Mouse (Mus musculus) stomach, embryonic 16.5 days (tissue): Measurements from ENCODE around the gene Olfr522. TPM values are rescaled to one million over a fixed set of nuclear protein-coding genes. Genes with fewer than 3 reads are reported as not detected.

Experiments used
- ATAC-seq: fragments of 200-750 bp; cut with Nextera tagmentation; 2 replicates; pipeline ENCODE4 v1.8.0; 2017; ENCODE audit warnings: moderate number of reproducible peaks, moderate TSS enrichment; ENCODE audit not compliant: insufficient read depth, low FRiP score
- H3K27ac ChIP-seq: fragments of 300-500 bp; sonication (generic); 2 replicates; pipeline ENCODE4 v1.5.1; 2014; ENCODE audit warnings: low read length
- H3K27me3 ChIP-seq: fragments of 300-500 bp; sonication (generic); 2 replicates; pipeline ENCODE4 v1.6.1; 2014; ENCODE audit warnings: low read length, control low read depth, mixed read lengths; ENCODE audit not compliant: control insufficient read depth, insufficient read depth
- H3K36me3 ChIP-seq: fragments of 300-500 bp; sonication (generic); 2 replicates; pipeline ENCODE4 v1.6.1; 2014; ENCODE audit warnings: low read length; ENCODE audit not compliant: control insufficient read depth, insufficient read depth
- H3K4me1 ChIP-seq: fragments of 300-500 bp; sonication (generic); 2 replicates; pipeline ENCODE4 v1.6.1; 2014; ENCODE audit warnings: low read length, control low read depth, mixed read lengths; ENCODE audit not compliant: control insufficient read depth, insufficient read depth
- H3K4me2 ChIP-seq: fragments of 300-500 bp; sonication (generic); 2 replicates; pipeline ENCODE4 v1.6.1; 2014; ENCODE audit warnings: low read depth, low read length, mixed read lengths
- H3K4me3 ChIP-seq: fragments of 300-500 bp; sonication (generic); replicated peaks from 2 replicates; pipeline ENCODE4 v1.5.1; 2014; ENCODE audit warnings: mild to moderate bottlenecking, low read length
- H3K9ac ChIP-seq: fragments of 300-500 bp; sonication (generic); 2 replicates; pipeline ENCODE4 v1.6.1; 2014; ENCODE audit warnings: low read length
- H3K9me3 ChIP-seq: fragments of 300-500 bp; sonication (generic); replicated peaks from 2 replicates; pipeline ENCODE4 v1.6.1; 2016; ENCODE audit warnings: low read length, control low read depth; ENCODE audit not compliant: control insufficient read depth
- WGBS: fragments of 180-500 bp; shearing (Covaris S2); extraction: QIAGEN DNeasy Blood & Tissue Kit; methylation state at CpG from one replicate; pipeline ENCODE4 v1.1.7; 2014; 5-methylcytosine and 5-hydroxymethylcytosine counted together
- polyA plus RNA-seq: library from polyadenylated mRNA; unstranded; fragments of >200 nt; fragmentation: Nextera tagmentation; extraction: Ambion mirVana; gene quantifications from 2 replicates; pipeline ENCODE4 v1.2.1, GENCODE M21; 2015

The Olfr522 gene
- polyA plus RNA-seq, 1 experiment from 2014 or later: not detected

DNA sequence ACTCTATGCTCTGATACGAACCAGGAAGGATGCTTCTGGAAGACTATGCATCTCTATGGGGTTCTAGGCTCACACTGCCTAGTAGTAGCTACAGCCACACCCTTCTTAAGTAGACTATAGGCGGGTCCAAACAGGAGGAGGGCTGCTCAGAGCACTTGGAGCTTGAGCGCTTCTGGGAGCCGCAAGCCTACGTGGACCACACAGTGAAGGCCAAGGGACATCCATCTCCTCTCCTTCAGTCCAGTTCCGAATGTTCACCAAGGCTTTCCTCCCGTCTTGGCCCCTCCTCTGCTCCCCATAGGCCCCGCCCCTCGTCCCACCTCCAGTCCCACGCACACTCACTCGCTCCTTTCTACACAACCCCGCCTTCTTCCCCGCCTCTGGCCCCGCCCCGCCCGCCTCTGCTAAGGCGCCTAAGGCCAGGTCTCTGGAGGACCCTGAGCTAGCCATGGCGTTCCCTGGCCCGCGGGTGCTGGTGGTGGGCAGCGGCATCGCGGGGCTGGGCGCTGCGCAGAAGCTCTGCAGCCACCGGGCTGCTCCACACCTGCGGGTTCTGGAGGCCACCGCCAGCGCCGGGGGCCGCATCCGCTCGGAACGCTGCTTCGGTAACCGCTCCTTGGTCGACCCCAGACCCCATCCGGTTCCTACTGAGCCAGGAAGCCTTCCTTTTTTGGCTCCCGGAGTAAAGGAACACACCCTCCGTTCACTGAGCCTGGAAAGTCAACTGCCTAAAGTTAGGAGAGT lies 39.1 kb downstream of the Olfr522 start:
- Histone ChIP-seq H3K9ac (peak overlapping the region; percentile 94), H3K27me3 (no peaks in the 10 kb centered on the region), H3K4me1 (peaks cover 5% of the 10 kb centered on the region; the same call in 1 of the 2 replicates), H3K9me3 (no peaks in the 10 kb centered on the region), H3K27ac (peak overlapping the region; percentile 71; the same call in 1 of the 2 replicates), H3K4me3 (peak overlapping the region; percentile 84), H3K36me3 (0 out of 2 replicates have a peak, but pooled peaks cover 8% of the 10 kb centered on the region), H3K4me2 (peak overlapping the region; percentile 87)
- 1% methylated on average over 40 of the region's 40 CpGs for WGBS
- peak; percentile 97 for ATAC-seq

DNA sequence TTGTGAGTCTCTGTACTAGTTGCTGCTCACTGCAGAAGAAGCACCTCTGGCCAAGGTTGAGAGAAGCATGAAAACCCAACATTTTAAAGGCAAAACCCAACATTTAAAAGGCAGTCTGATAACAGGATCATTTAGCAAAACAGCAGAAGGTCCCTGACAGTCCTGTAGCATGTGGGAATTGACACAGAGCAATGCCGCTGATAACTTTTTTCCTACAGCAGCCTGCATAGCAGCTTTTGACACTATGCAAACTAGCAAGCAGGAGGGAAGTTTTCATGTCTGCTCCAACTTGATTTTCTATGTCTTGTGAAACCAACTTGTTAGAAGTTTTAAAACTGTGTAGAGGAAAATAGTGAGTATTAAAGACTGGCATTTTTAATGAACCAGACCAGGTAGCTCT lies 40.2 kb downstream of the Olfr522 start:
- no peak overlapping the region for H3K9ac ChIP-seq

DNA sequence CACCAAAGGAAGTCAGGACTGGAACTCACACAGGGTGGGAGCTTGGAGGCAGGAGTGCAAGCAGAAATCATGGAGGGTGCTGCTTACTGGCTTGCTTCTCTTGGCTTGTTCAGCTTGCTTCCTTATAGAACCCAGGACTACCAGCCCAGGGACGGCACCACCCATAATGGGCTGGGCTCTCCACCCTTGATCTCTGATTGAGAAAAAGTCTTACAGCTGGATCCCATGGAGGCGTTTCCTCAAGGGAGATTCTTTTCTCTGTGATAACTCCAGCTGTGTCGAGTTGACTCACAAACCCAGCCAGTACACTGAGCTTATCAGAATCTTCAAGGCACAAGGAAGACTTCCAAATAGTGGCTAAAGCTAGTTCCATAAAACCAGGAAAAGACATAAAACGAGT lies 41.8 kb downstream of the Olfr522 start:
- H3K27ac ChIP-seq: no peak overlapping the region
- no peak for ATAC-seq
- no peaks in the 10 kb centered on the region for H3K27me3 ChIP-seq
- no peaks in the 10 kb centered on the region for H3K36me3 ChIP-seq
- peaks cover 5% of the 10 kb centered on the region; the same call in 1 of the 2 replicates for H3K4me1 ChIP-seq
- no peak overlapping the region for H3K4me2 ChIP-seq
- H3K9me3 ChIP-seq: no peaks in the 10 kb centered on the region
- WGBS: 30% methylated on average over 4 of the region's 4 CpGs
- H3K4me3 ChIP-seq: no peak overlapping the region
- no peak overlapping the region for H3K9ac ChIP-seq

More for the DNA sequence above, 40.2 kb downstream of the Olfr522 start:
- no peak overlapping the region for H3K4me3 ChIP-seq
- H3K9me3 ChIP-seq: no peaks in the 10 kb centered on the region
- peaks cover 5% of the 10 kb centered on the region; the same call in 1 of the 2 replicates for H3K4me1 ChIP-seq
- no peak overlapping the region for H3K27ac ChIP-seq
- WGBS: 83% methylated on average over 1 of the region's 1 CpGs
- H3K27me3 ChIP-seq: no peaks in the 10 kb centered on the region
- H3K4me2 ChIP-seq: no peak overlapping the region
- H3K36me3 ChIP-seq: 0 out of 2 replicates have a peak, but pooled peaks cover 1% of the 10 kb centered on the region
- ATAC-seq: no peak

DNA sequence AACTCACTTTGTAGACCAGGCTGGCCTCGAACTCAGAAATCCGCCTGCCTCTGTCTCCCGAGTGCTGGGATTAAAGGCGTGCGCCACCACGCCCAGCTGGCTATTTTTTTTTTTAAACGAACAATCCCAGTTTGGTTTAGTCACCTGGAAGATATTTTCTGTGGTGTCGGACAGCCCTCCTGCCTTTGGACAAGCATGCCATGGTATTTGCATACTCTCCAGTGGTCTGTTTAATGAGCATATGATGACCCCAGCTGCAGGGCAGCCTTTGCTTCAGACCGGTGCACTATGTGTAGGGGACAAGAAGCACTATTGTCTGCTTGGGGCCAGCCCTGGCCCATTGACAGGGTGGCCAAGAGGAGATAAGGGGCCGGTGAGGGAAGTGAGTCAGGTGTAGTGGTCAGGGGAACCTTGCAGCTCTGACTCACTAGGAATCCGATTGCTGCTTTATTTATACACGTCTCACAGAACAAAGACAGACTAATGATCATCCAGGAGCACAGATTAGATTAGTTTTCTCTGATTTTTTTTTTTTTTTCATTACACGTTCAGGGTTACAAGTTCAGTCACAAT lies 43.1 kb downstream of the Olfr522 start:
- Histone ChIP-seq H3K4me1 (peaks cover 3% of the 10 kb centered on the region; the same call in 1 of the 2 replicates), H3K36me3 (no peaks in the 10 kb centered on the region), H3K27ac (no peak overlapping the region), H3K9ac (no peak overlapping the region), H3K4me2 (no peak overlapping the region), H3K9me3 (no peaks in the 10 kb centered on the region), H3K27me3 (no peaks in the 10 kb centered on the region), H3K4me3 (no peak overlapping the region)
- ATAC-seq: peak; percentile 57
- 58% methylated on average over 13 of the region's 13 CpGs for WGBS

DNA sequence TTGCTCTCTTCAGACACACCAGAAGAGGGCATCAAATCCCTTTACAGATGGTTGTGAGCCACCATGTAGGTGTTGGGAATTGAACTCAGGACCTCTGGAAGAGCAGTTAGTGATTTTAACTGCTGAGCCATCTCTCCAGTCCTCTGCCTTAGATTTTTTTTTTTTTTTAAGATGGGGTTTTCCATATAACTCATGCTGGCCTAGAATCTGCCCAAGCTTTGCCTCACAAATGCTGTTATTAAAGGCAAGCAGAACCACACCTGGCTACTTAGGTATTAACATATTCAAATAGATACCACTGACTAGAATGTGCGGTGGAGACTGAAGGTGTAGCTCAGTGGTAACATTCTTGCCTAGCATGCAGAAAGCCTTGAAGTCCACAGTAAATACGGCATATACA lies 44.1 kb downstream of the Olfr522 start:
- Histone ChIP-seq H3K4me2 (no peak overlapping the region), H3K27me3 (no peaks in the 10 kb centered on the region)
- 90% methylated on average over 2 of the region's 2 CpGs for WGBS

DNA sequence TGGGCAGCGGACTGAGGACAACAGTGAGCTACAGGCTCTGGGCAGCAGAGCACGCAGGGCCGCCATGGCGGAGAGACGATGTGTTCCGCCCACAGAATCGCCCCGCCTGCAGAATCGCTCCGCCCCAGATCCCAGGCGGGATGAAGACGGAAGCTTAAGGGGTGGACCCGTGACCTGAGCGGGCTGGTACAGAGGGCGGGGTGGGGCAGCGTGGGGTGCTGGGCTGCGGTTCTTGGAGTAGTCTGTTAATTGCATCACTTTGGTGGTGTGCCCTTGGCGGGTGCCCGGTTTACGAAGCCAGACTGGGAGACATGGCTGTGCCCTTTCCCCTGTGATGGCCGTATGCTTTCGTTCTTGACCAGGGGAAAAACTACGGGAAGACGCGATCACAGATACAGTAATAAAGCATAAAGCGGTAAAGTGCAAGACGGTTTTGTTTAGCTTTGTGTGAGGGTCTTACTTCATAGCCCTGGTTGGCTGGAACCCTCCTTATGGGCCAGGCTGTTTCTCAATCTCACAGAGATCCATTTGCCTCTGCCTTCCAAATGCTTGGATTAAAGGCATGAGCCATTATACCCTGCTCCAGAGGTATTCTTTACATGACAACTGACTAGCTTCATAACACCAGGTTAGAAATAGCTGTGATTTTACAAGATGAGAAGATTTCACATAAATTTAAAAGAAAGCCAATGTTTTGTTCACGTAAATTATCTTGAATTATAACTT lies 48.1 kb downstream of the Olfr522 start, which contains the start of gene Echs1:
Echs1 (minus strand) TSS at position 148 of the 726 bp plus-strand sequence.
- Histone ChIP-seq H3K4me1 (peaks cover 6% of the 10 kb centered on the region), H3K4me3 (peak within 1 kb of the TSS; percentile 79), H3K27ac (peak within 1 kb of the TSS; percentile 94), H3K36me3 (0 out of 2 replicates have a peak, but pooled peaks cover 6% of the 10 kb centered on the region), H3K4me2 (peak within 1 kb of the TSS; percentile 95), H3K9ac (peak within 1 kb of the TSS; percentile 86), H3K9me3 (no peaks in the 10 kb centered on the region), H3K27me3 (no peaks in the 10 kb centered on the region)
- 3% methylated on average over 28 of the region's 28 CpGs for WGBS
- ATAC-seq: peak; percentile 95

More for the DNA sequence above, 44.1 kb downstream of the Olfr522 start:
- H3K9me3 ChIP-seq: no peaks in the 10 kb centered on the region
- H3K9ac ChIP-seq: no peak overlapping the region
- no peak for ATAC-seq
- peaks cover 3% of the 10 kb centered on the region; the same call in 1 of the 2 replicates for H3K4me1 ChIP-seq
- H3K4me3 ChIP-seq: no peak overlapping the region
- H3K36me3 ChIP-seq: no peaks in the 10 kb centered on the region
- no peak overlapping the region for H3K27ac ChIP-seq

DNA sequence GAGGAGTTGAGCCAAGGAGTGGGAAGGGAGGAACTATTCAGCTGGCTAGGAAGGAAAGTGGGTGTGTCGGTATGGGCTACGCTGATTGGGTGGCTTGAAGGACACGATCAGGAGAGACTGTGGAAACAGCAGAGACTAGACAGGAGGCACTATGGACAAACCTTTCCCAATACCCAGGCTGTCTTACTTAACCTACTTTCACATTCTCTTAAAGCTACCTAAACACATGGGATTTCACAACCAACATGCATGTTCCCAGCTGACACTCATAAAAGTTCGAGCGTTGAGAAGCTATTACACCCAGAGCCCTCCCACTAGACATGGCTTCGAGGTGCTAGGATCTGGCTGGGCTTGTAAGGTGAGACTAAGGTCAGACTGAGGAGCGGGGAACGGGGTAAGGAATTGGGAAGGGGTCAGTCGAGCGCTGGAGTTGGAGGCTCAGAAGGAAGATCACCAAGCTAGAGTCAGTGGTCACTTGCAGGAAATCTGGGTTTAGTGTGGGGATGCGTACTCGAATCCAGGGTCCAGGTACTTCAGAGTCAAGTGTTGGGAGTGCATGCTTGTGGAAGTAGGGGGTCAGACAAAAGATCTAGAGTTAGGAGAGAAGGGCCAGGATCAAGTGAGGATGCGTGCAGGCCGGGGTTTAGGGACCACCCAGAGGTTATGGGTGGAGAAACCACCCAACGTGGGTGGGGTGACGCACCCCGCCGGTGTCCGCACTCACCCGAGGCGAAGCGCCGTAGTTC lies 48.8 kb downstream of the Olfr522 start, which contains the start of gene Paox:
Paox (plus strand) TSS at position 217 of the 746 bp plus-strand sequence.
- peaks cover 6% of the 10 kb centered on the region for H3K4me1 ChIP-seq
- H3K27me3 ChIP-seq: no peaks in the 10 kb centered on the region
- 0 out of 2 replicates have a peak, but pooled peaks cover 6% of the 10 kb centered on the region for H3K36me3 ChIP-seq
- H3K9me3 ChIP-seq: no peaks in the 10 kb centered on the region
- H3K9ac ChIP-seq: peak within 1 kb of the TSS; percentile 86
- H3K4me2 ChIP-seq: peak within 1 kb of the TSS; percentile 95
- under 1% methylated on average over 23 of the region's 23 CpGs for WGBS
- ATAC-seq: peak; percentile 89
- peak within 1 kb of the TSS; percentile 79 for H3K4me3 ChIP-seq
- H3K27ac ChIP-seq: peak within 1 kb of the TSS; percentile 94

DNA sequence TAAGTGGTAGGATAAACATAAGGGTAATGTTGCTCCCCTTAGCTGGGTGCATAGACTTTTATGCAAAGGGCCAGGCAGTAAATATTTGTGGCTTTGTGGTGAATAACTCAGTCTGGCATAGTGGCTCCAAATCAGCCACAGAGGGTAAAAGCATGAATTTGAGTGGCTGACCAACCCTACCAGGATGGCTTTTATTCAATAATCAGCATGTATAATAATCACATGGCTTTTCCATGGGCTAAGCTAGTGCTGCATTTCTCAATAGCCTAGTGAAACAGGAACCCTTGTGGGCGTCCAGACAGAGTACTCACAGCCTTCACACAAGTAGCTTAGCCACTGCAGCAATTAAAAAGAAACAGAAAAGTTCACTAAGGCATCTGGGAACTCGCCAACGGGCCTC lies 52.6 kb downstream of the Olfr522 start:
- Histone ChIP-seq H3K27ac (no peak overlapping the region), H3K9ac (no peak overlapping the region), H3K4me2 (no peak overlapping the region), H3K36me3 (peaks cover 14% of the 10 kb centered on the region), H3K9me3 (no peaks in the 10 kb centered on the region), H3K4me3 (no peak overlapping the region), H3K4me1 (peaks cover 4% of the 10 kb centered on the region), H3K27me3 (no peaks in the 10 kb centered on the region)
- ATAC-seq: no peak
- 64% methylated on average over 3 of the region's 3 CpGs for WGBS
